ENCODE assay signal across 8 mouse cellular contexts in genomic region chr11:101553354-101553930, GRCm38 (mm10). TPM values are rescaled to one million over a fixed set of nuclear protein-coding genes. Genes with fewer than 3 reads are reported as not detected.
DNase-seq lines count a peak whose midpoint lies in the region; ATAC-seq lines count a peak whose summit lies in the region.
"Had no signal": no experiment of that assay in that cellular context is flagged by ENCODE, and none has a peak within 500 bp of the region (broad histone marks: within the 10 kb centered on the region; RNA-seq: fewer than 3 reads in every experiment).

No protein-coding gene starts in this region.

- peak overlapping the region; percentile 39; the same call in 1 of the 2 replicates for H3K27ac ChIP-seq in forebrain, embryonic 11.5 days (ENCODE audit: low read depth, low read length)
- peak overlapping the region; percentile 93 for H3K27ac ChIP-seq in neural tube, embryonic 15.5 days (replicated peaks)

- H3K4me2 ChIP-seq in forebrain, embryonic 11.5 days (ENCODE audit: low read depth, low read length, severe bottlenecking), result peak overlapping the region; percentile 45
- H3K4me2 ChIP-seq in neural tube, embryonic 15.5 days, result peak overlapping the region; percentile 79

- 31% methylated on average over 8 of the region's 8 CpGs for WGBS in forebrain, embryonic 11.5 days
- 23% methylated on average over 8 of the region's 8 CpGs for WGBS in neural tube, embryonic 15.5 days

- peak overlapping the region; percentile 50 for H3K4me3 ChIP-seq in forebrain, embryonic 11.5 days (ENCODE audit: low read depth, low read length)
- H3K4me3 ChIP-seq in neural tube, embryonic 15.5 days (replicated peaks), result peak overlapping the region; percentile 66

- no peaks in the 10 kb centered on the region for H3K36me3 ChIP-seq in forebrain, embryonic 11.5 days (ENCODE audit: control insufficient read depth, insufficient read depth, low read length)
- peaks cover 13% of the 10 kb centered on the region for H3K36me3 ChIP-seq in neural tube, embryonic 15.5 days

- no peaks in the 10 kb centered on the region for H3K27me3 ChIP-seq in forebrain, embryonic 11.5 days (ENCODE audit: control insufficient read depth, insufficient read depth, low read length)
- no peaks in the 10 kb centered on the region for H3K27me3 ChIP-seq in neural tube, embryonic 15.5 days (replicated peaks)

- no peak for ATAC-seq in forebrain, embryonic 11.5 days (replicated peaks; ENCODE audit: low FRiP score)
- ATAC-seq in neural tube, embryonic 15.5 days (ENCODE audit: low FRiP score), result no peak
- ATAC-seq in erythroid progenitor cell, adult 5-6 weeks (replicated peaks; ENCODE audit: low FRiP score, poor library complexity, severe bottlenecking), result no peak

- no peaks in the 10 kb centered on the region for H3K9me3 ChIP-seq in forebrain, embryonic 11.5 days (ENCODE audit: control insufficient read depth, low read length)
- no peaks in the 10 kb centered on the region for H3K9me3 ChIP-seq in neural tube, embryonic 15.5 days (replicated peaks)

- DNase-seq in 3T3-L1 (ENCODE audit: low read depth, low spot score), result peak; percentile 75
- DNase-seq in A20 (ENCODE audit: low read depth, low spot score), result peak; percentile 42
- no peak for DNase-seq in forebrain, embryonic 11.5 days (ENCODE audit: low spot score)
- DNase-seq in kidney, postnatal 14 days, result peak; percentile 24
- no peak for DNase-seq in cerebellum, adult 11 months

- H3K4me1 ChIP-seq in forebrain, embryonic 11.5 days (replicated peaks; ENCODE audit: control insufficient read depth, insufficient read depth, low read length), result peaks cover 2% of the 10 kb centered on the region; the same call in 1 of the 2 replicates
- peaks cover 37% of the 10 kb centered on the region for H3K4me1 ChIP-seq in neural tube, embryonic 15.5 days

- H3K9ac ChIP-seq in forebrain, embryonic 11.5 days (ENCODE audit: low read length), result peak overlapping the region; percentile 70
- peak overlapping the region; percentile 68 for H3K9ac ChIP-seq in neural tube, embryonic 15.5 days (replicated peaks)

RNA-seq across cellular contexts. Expression of gene Nbr1, which starts 1.5 kb away (rescaled TPM):
- polyA plus RNA-seq in forebrain, embryonic 11.5 days (2014; fragmentation: Nextera tagmentation; extraction: Ambion mirVana), result 96.0 and 97.1 TPM in 2 replicates
- polyA plus RNA-seq in neural tube, embryonic 15.5 days (2015; fragmentation: Nextera tagmentation; extraction: Ambion mirVana), result 78.7 and 80.3 TPM in 2 replicates
- total RNA-seq in erythroid progenitor cell, adult 5-6 weeks (2015; ENCODE audit: low replicate concordance), result 108 and 112 TPM in 2 replicates
- 82.8 and 107 TPM in 2 replicates for total RNA-seq in erythroid progenitor cell, adult 5-6 weeks (2017; ENCODE audit: low replicate concordance)

RNA-seq across cellular contexts. Expression of gene Brca1, which starts 1.7 kb away (rescaled TPM):
- polyA plus RNA-seq in forebrain, embryonic 11.5 days (2014; fragmentation: Nextera tagmentation; extraction: Ambion mirVana), result 27.8 and 32.1 TPM in 2 replicates
- 1.4 and 4.1 TPM in 2 replicates for polyA plus RNA-seq in neural tube, embryonic 15.5 days (2015; fragmentation: Nextera tagmentation; extraction: Ambion mirVana)
- total RNA-seq in erythroid progenitor cell, adult 5-6 weeks (2015; ENCODE audit: low replicate concordance), result 85.1 and 137 TPM in 2 replicates
- 153 and 177 TPM in 2 replicates for total RNA-seq in erythroid progenitor cell, adult 5-6 weeks (2017; ENCODE audit: low replicate concordance)

RNA-seq across cellular contexts. Expression of gene Tmem106a, which starts 28.6 kb away (rescaled TPM):
- 3.0 and 3.3 TPM in 2 replicates for polyA plus RNA-seq in forebrain, embryonic 11.5 days (2014; fragmentation: Nextera tagmentation; extraction: Ambion mirVana)
- polyA plus RNA-seq in neural tube, embryonic 15.5 days (2015; fragmentation: Nextera tagmentation; extraction: Ambion mirVana), result 4.4 and 5.9 TPM in 2 replicates
- 13.7 and 22.2 TPM in 2 replicates for total RNA-seq in erythroid progenitor cell, adult 5-6 weeks (2015; ENCODE audit: low replicate concordance)
- 2.6 and 3.0 TPM in 2 replicates for total RNA-seq in erythroid progenitor cell, adult 5-6 weeks (2017; ENCODE audit: low replicate concordance)

RNA-seq across cellular contexts. Expression of gene Gm11634, which starts 45.6 kb away (rescaled TPM):
- polyA plus RNA-seq in forebrain, embryonic 11.5 days (2014; fragmentation: Nextera tagmentation; extraction: Ambion mirVana), result 0.44 TPM in 1 of 2 replicates, not detected in the other
- polyA plus RNA-seq in neural tube, embryonic 15.5 days (2015; fragmentation: Nextera tagmentation; extraction: Ambion mirVana), result not detected in 2 replicates
- not detected in 2 replicates for total RNA-seq in erythroid progenitor cell, adult 5-6 weeks (2015; ENCODE audit: low replicate concordance)
- total RNA-seq in erythroid progenitor cell, adult 5-6 weeks (2017; ENCODE audit: low replicate concordance), result not detected in 2 replicates
- total RNA-seq: layer of hippocampus, postnatal 14 days had no signal

Comparison
In these comparisons a context has a peak if more than half of its experiments do, and no peak if none do; other contexts are left out.
1. DNase-seq: peak in 3T3-L1 (single experiment), A20 (single experiment) and kidney, postnatal 14 days (single experiment); none in forebrain, embryonic 11.5 days (single experiment) and cerebellum, adult 11 months (single experiment).